Mouse (Mus musculus) MEL (cell line): Measurements from ENCODE around the gene Zcchc24. TPM values are rescaled to one million over a fixed set of nuclear protein-coding genes. Genes with fewer than 3 reads are reported as not detected.

Experiments
- DNase-seq: peaks from one replicate; pipeline ENCODE4 v3.0.0; 2011; ENCODE audit warnings: low read depth, low spot score
- H3K27ac ChIP-seq: 2 replicates; pipeline ENCODE4 v1.5.1; 2012; ENCODE audit warnings: low read depth, mild to moderate bottlenecking, control low read depth, low read length, moderate library complexity; ENCODE audit not compliant: control insufficient read depth
- H3K27me3 ChIP-seq, 2 experiments: fragments of 150-350 bp in 1 of 2; sonication (generic) in 1 of 2; 2 replicates each; pipeline ENCODE4 v1.6.1; 2012; ENCODE audit warnings: low read length in 2 of 2, mild to moderate bottlenecking in 2 of 2, improper control_type of control experiment in 1 of 2, moderate library complexity in 1 of 2; ENCODE audit not compliant: insufficient read depth in 2 of 2, control insufficient read depth in 1 of 2
- H3K36me3 ChIP-seq, 2 experiments: 2 replicates each; pipeline ENCODE4 v1.6.1; 2012 to 2014; ENCODE audit warnings: low read length in 2 of 2, improper control_type of control experiment in 1 of 2, inconsistent platforms in 1 of 2, mild to moderate bottlenecking in 1 of 2; ENCODE audit not compliant: insufficient read depth in 2 of 2, control insufficient read depth in 1 of 2
- H3K4me1 ChIP-seq, 2 experiments: fragments of 150-350 bp in 1 of 2; sonication (generic) in 1 of 2; 2 replicates each; pipeline ENCODE4 v1.6.1; 2012; ENCODE audit warnings: low read length in 2 of 2, improper control_type of control experiment in 1 of 2, mild to moderate bottlenecking in 1 of 2; ENCODE audit not compliant: insufficient read depth in 2 of 2, control insufficient read depth in 1 of 2
- H3K4me3 ChIP-seq, 2 experiments: fragments of 150-350 bp in 1 of 2; sonication (generic) in 1 of 2; 2 replicates each; pipeline ENCODE4 v1.5.1; 2012; ENCODE audit warnings: low read depth in 2 of 2, low read length in 2 of 2, mild to moderate bottlenecking in 2 of 2, moderate library complexity in 2 of 2, control low read depth in 1 of 2, improper control_type of control experiment in 1 of 2; ENCODE audit not compliant: control insufficient read depth in 1 of 2, insufficient read depth in 1 of 2
- H3K79me2 ChIP-seq: 2 replicates; pipeline ENCODE4 v1.6.1; 2012; ENCODE audit warnings: mild to moderate bottlenecking, low read length, moderate library complexity; ENCODE audit not compliant: control insufficient read depth, poor library complexity, insufficient read depth
- H3K9ac ChIP-seq: 2 replicates; pipeline ENCODE4 v1.6.1; 2012; ENCODE audit warnings: low read depth, mild to moderate bottlenecking, control low read depth, low read length, moderate library complexity; ENCODE audit not compliant: control insufficient read depth, poor library complexity, severe bottlenecking
- H3K9me3 ChIP-seq: fragments of 150-350 bp; sonication (generic); replicated peaks from 2 replicates; pipeline ENCODE4 v1.6.1; 2012; ENCODE audit warnings: mild to moderate bottlenecking, low read length, improper control_type of control experiment, moderate library complexity; ENCODE audit not compliant: insufficient read depth
- BHLHE40 ChIP-seq: IDR thresholded peaks from 2 replicates; pipeline ENCODE4 v1.6.1; 2012; ENCODE audit warnings: low read depth, mild to moderate bottlenecking, inconsistent platforms, low read length, improper control_type of control experiment, borderline replicate concordance
- CHD1 ChIP-seq: IDR thresholded peaks from 2 replicates; pipeline ENCODE4 v1.6.1; 2012; ENCODE audit warnings: low read depth, mild to moderate bottlenecking, inconsistent platforms, low read length, improper control_type of control experiment
- CHD2 ChIP-seq: IDR thresholded peaks from 2 replicates; pipeline ENCODE4 v1.6.1; 2011; ENCODE audit warnings: low read length, improper control_type of control experiment
- CTCF ChIP-seq, 3 experiments: IDR thresholded peaks in 2 of 3; conservative IDR thresholded peaks in 1 of 3; 2 replicates each; pipeline ENCODE4 v1.5.1; 2011 to 2012; ENCODE audit warnings: low read length in 3 of 3, low read depth in 2 of 3, mild to moderate bottlenecking in 2 of 3, improper control_type of control experiment in 1 of 3, inconsistent platforms in 1 of 3, mixed read lengths in 1 of 3, moderate library complexity in 1 of 3; ENCODE audit not compliant: control insufficient read depth in 1 of 3, insufficient read depth in 1 of 3, poor library complexity in 1 of 3, severe bottlenecking in 1 of 3
- E2F4 ChIP-seq: IDR thresholded peaks from 2 replicates; pipeline ENCODE4 v1.6.1; 2011; ENCODE audit warnings: low read depth, low read length, improper control_type of control experiment, borderline replicate concordance
- ELF1 ChIP-seq: IDR thresholded peaks from 2 replicates; pipeline ENCODE4 v1.6.1; 2014; ENCODE audit warnings: low read depth, mild to moderate bottlenecking, inconsistent platforms, low read length, improper control_type of control experiment, moderate library complexity
- EP300 ChIP-seq, 2 experiments: IDR thresholded peaks; 2 replicates each; pipeline ENCODE4 v1.6.1; 2011; ENCODE audit warnings: improper control_type of control experiment in 2 of 2, low read length in 2 of 2, low read depth in 1 of 2, mild to moderate bottlenecking in 1 of 2
- ETS1 ChIP-seq: IDR thresholded peaks from 2 replicates; pipeline ENCODE4 v1.6.1; 2012; ENCODE audit warnings: low read depth, mild to moderate bottlenecking, inconsistent platforms, low read length, improper control_type of control experiment, moderate library complexity
- GATA1 ChIP-seq: IDR thresholded peaks from 2 replicates; pipeline ENCODE4 v1.6.1; 2011; ENCODE audit warnings: low read depth, low read length, improper control_type of control experiment
- HCFC1 ChIP-seq: IDR thresholded peaks from 2 replicates; pipeline ENCODE4 v1.6.1; 2012; ENCODE audit warnings: low read depth, mild to moderate bottlenecking, inconsistent platforms, low read length, improper control_type of control experiment, moderate library complexity
- JUND ChIP-seq: IDR thresholded peaks from 2 replicates; pipeline ENCODE4 v1.6.1; 2011; ENCODE audit warnings: low read depth, mild to moderate bottlenecking, improper control_type of control experiment, low read length
- KAT2A ChIP-seq: conservative IDR thresholded peaks from 2 replicates; pipeline ENCODE4 v1.6.1; 2012; ENCODE audit warnings: low read depth, low read length, improper control_type of control experiment, inconsistent platforms
- MAFK ChIP-seq: IDR thresholded peaks from 2 replicates; pipeline ENCODE4 v1.6.1; 2011; ENCODE audit warnings: low read depth, mild to moderate bottlenecking, low read length, improper control_type of control experiment, borderline replicate concordance
- MAZ ChIP-seq: IDR thresholded peaks from 2 replicates; pipeline ENCODE4 v1.6.1; 2012; ENCODE audit warnings: low read depth, mild to moderate bottlenecking, inconsistent platforms, low read length, improper control_type of control experiment
- MEF2A ChIP-seq: IDR thresholded peaks from 2 replicates; pipeline ENCODE4 v1.6.1; 2014; ENCODE audit warnings: low read depth, mild to moderate bottlenecking, inconsistent platforms, low read length, improper control_type of control experiment; ENCODE audit not compliant: poor library complexity, insufficient replicate concordance, severe bottlenecking; ENCODE audit errors: extremely low read depth
- MYC ChIP-seq: IDR thresholded peaks from 2 replicates; pipeline ENCODE4 v1.6.1; 2011; ENCODE audit warnings: low read depth, mild to moderate bottlenecking, low read length, improper control_type of control experiment, moderate library complexity
- NELFE ChIP-seq: IDR thresholded peaks from 2 replicates; pipeline ENCODE4 v1.6.1; 2011; ENCODE audit warnings: low read depth, low read length, improper control_type of control experiment
- POLR2AphosphoS2 ChIP-seq: IDR thresholded peaks from 2 replicates; pipeline ENCODE4 v1.6.1; 2011; ENCODE audit warnings: low read length, improper control_type of control experiment
- RCOR1 ChIP-seq: IDR thresholded peaks from 2 replicates; pipeline ENCODE4 v1.6.1; 2012; ENCODE audit warnings: low read depth, mild to moderate bottlenecking, inconsistent platforms, low read length, improper control_type of control experiment
- SIN3A ChIP-seq: IDR thresholded peaks from 2 replicates; pipeline ENCODE4 v1.6.1; 2012; ENCODE audit warnings: low read length, improper control_type of control experiment, inconsistent platforms
- TAL1 ChIP-seq: IDR thresholded peaks from 2 replicates; pipeline ENCODE4 v1.6.1; 2012; ENCODE audit warnings: mild to moderate bottlenecking, inconsistent platforms, low read length, moderate library complexity, mixed read lengths
- TBP ChIP-seq: IDR thresholded peaks from 2 replicates; pipeline ENCODE4 v1.8.0; 2011; ENCODE audit warnings: low read depth, low read length, improper control_type of control experiment
- TCF12 ChIP-seq: IDR thresholded peaks from 2 replicates; pipeline ENCODE4 v1.6.1; 2014; ENCODE audit warnings: low read depth, mild to moderate bottlenecking, inconsistent platforms, low read length, improper control_type of control experiment, moderate library complexity
- USF1 ChIP-seq: IDR thresholded peaks from 2 replicates; pipeline ENCODE4 v1.6.1; 2014; ENCODE audit warnings: low read depth, mild to moderate bottlenecking, inconsistent platforms, low read length, improper control_type of control experiment, moderate library complexity
- USF2 ChIP-seq, 2 experiments: IDR thresholded peaks; 2 replicates each; pipeline ENCODE4 v1.6.1; 2011 to 2012; ENCODE audit warnings: improper control_type of control experiment in 2 of 2, low read length in 2 of 2, borderline replicate concordance in 1 of 2, inconsistent platforms in 1 of 2, low read depth in 1 of 2, mild to moderate bottlenecking in 1 of 2; ENCODE audit not compliant: insufficient read depth in 1 of 2
- ZC3H11A ChIP-seq: IDR thresholded peaks from 2 replicates; pipeline ENCODE4 v1.6.1; 2012; ENCODE audit warnings: low read depth, mild to moderate bottlenecking, inconsistent platforms, low read length, improper control_type of control experiment
- ZKSCAN1 ChIP-seq: IDR thresholded peaks from 2 replicates; pipeline ENCODE4 v1.6.1; 2012; ENCODE audit warnings: low read depth, mild to moderate bottlenecking, inconsistent platforms, low read length, improper control_type of control experiment, moderate library complexity
- ZMIZ1 ChIP-seq: IDR thresholded peaks from 2 replicates; pipeline ENCODE4 v1.6.1; 2012; ENCODE audit warnings: low read depth, mild to moderate bottlenecking, inconsistent platforms, low read length, improper control_type of control experiment, moderate library complexity
- ZNF384 ChIP-seq: IDR thresholded peaks from 2 replicates; pipeline ENCODE4 v1.6.1; 2012; ENCODE audit warnings: low read depth, mild to moderate bottlenecking, inconsistent platforms, low read length, improper control_type of control experiment
- polyA plus RNA-seq, 2 experiments: library from polyadenylated mRNA; stranded (reverse) in 1 of 2; unstranded in 1 of 2; fragments of >175 nt in 1 of 2; fragments of >200 nt in 1 of 2; gene quantifications; 2 replicates each; pipeline versions ENCODE4 v1.2.1 to v1.2.4; 2012; ENCODE audit warnings: low replicate concordance in 2 of 2, low read depth in 1 of 2; ENCODE audit not compliant: insufficient read length in 2 of 2, insufficient read depth in 1 of 2, missing spikeins in 1 of 2
- total RNA-seq: library from RNA; depleted of rRNA; stranded (reverse); fragments of 300-350 nt; gene quantifications from 2 replicates; pipeline ENCODE4 v1.2.3, GENCODE M21; 2012

Zcchc24 gene
- total and polyA plus RNA-seq, 3 experiments, result 2.3 to 8.7 TPM; not detected in 1

- H3K27ac ChIP-seq, result no peak overlapping the region
- H3K4me1 ChIP-seq, result peaks cover 3 to 12% of the 10 kb centered on the region in 2 experiments
- no peak overlapping the region for H3K9ac ChIP-seq
- H3K4me3 ChIP-seq, result no peak overlapping the region
- no peaks in the 10 kb centered on the region for H3K9me3 ChIP-seq
- TF ChIP-seq BHLHE40, result no peak
- TF ChIP-seq HCFC1, result no peak
- TF ChIP-seq SIN3A, result no peak
- no peak for TF ChIP-seq JUND
- peak; percentile 49 for TF ChIP-seq GATA1
- TF ChIP-seq EP300 (IDR thresholded peaks at IDR 0.05; ENCODE audit: low read depth in 1 of 2, low read length in 2 of 2), result 0 out of 4 replicates have a peak, but pooled peaks of 1 of the 2 experiments have one; percentile 16
- TF ChIP-seq POLR2AphosphoS2, result no peak
- no peak for TF ChIP-seq TCF12
- TF ChIP-seq ZC3H11A, result no peak
- no peak for TF ChIP-seq USF2 (IDR thresholded peaks at IDR 0.05; ENCODE audit: borderline replicate concordance in 1 of 2, insufficient read depth in 1 of 2, low read depth in 1 of 2, low read length in 2 of 2)
- TF ChIP-seq CHD1, result no peak
- no peak for TF ChIP-seq ELF1
- no peak for TF ChIP-seq MAZ
- TF ChIP-seq TAL1, result 0 out of 2 replicates have a peak, but pooled peaks have one; percentile 5
- no peaks in the 10 kb centered on the region for H3K79me2 ChIP-seq
- peaks cover 0 to 4% of the 10 kb centered on the region in 2 experiments; a peak in 2 of 4 replicates for H3K36me3 ChIP-seq
- DNase-seq, result peak; percentile 55
- H3K27me3 ChIP-seq, result no peaks in the 10 kb centered on the region
Observed at GRCm38 (mm10) chr14:25667587-25667986, 101.3 kb downstream of the Zcchc24 start.

GRCm38 (mm10) chr14:25666668-25667376 is 102.0 kb downstream of the Zcchc24 start:
- H3K27me3 ChIP-seq, result no peaks in the 10 kb centered on the region
- H3K4me3 ChIP-seq, result no peak overlapping the region
- DNase-seq, result peak; percentile 54
- no peak overlapping the region for H3K9ac ChIP-seq
- peaks cover 0 to 4% of the 10 kb centered on the region in 2 experiments; a peak in 2 of 4 replicates for H3K36me3 ChIP-seq
- peaks cover 3 to 12% of the 10 kb centered on the region in 2 experiments for H3K4me1 ChIP-seq
- H3K9me3 ChIP-seq, result no peaks in the 10 kb centered on the region
- H3K79me2 ChIP-seq, result no peaks in the 10 kb centered on the region
- no peak overlapping the region for H3K27ac ChIP-seq
- TF ChIP-seq MYC, result peak; percentile 87; the same call in 1 of the 2 replicates
- no peak for TF ChIP-seq HCFC1
- TF ChIP-seq MAFK, result no peak
- peak; percentile 19 to 71 (median 69); a peak in 4 of 6 replicates for TF ChIP-seq CTCF (IDR thresholded peaks at IDR 0.05 in 2 of 3, conservative IDR thresholded peaks at IDR 0.05 in 1 of 3; ENCODE audit: control insufficient read depth in 1 of 3, insufficient read depth in 1 of 3, low read depth in 2 of 3, low read length in 3 of 3, poor library complexity in 1 of 3, severe bottlenecking in 1 of 3)
- no peak for TF ChIP-seq JUND
- no peak for TF ChIP-seq TCF12
- peak; percentile 31; the same call in 1 of the 2 replicates for TF ChIP-seq ZC3H11A
- TF ChIP-seq USF1, result no peak
- no peak for TF ChIP-seq ETS1
- no peak for TF ChIP-seq KAT2A
- no peak for TF ChIP-seq MEF2A
- TF ChIP-seq EP300 (IDR thresholded peaks at IDR 0.05; ENCODE audit: low read depth in 1 of 2, low read length in 2 of 2), result no peak
- 0 out of 2 replicates have a peak, but pooled peaks have one; percentile 25 for TF ChIP-seq TBP
- TF ChIP-seq GATA1, result no peak
- TF ChIP-seq RCOR1, result no peak
- no peak for TF ChIP-seq ZKSCAN1
- TF ChIP-seq CHD2, result no peak
- TF ChIP-seq NELFE, result no peak
- no peak for TF ChIP-seq ZNF384
- no peak for TF ChIP-seq E2F4
- TF ChIP-seq MAZ, result no peak
- no peak for TF ChIP-seq ZMIZ1
